Mouse (Mus musculus) bone marrow macrophage, adult 2 months (primary cell): Measurements from ENCODE around the gene 1110004F10Rik.
"Not testable (repeated sequence)": the region's sequence is repeated elsewhere in the genome, so short reads cannot be mapped to it uniquely, and the experiment has no call there.

Experiments
- CTCF ChIP-seq: IDR thresholded peaks from 2 replicates; pipeline ENCODE4 v1.5.1; 2012; ENCODE audit warnings: low read depth, mild to moderate bottlenecking, low read length, moderate library complexity
- POLR2A ChIP-seq: IDR thresholded peaks from 2 replicates; pipeline ENCODE4 v1.6.1; 2012; ENCODE audit warnings: mild to moderate bottlenecking, low read depth, low read length, borderline replicate concordance

- TF ChIP-seq POLR2A, CTCF: not testable (repeated sequence)
These were observed 45.2 kb downstream of the 1110004F10Rik start, which contains the start of gene Gm4353 for GRCm38 (mm10) chr7:116084366-116084765.
